Mouse (Mus musculus) embryonic fibroblast, embryonic 13.5 days (primary cell): ENCODE data around the gene Park7. TPM values are rescaled to one million over a fixed set of nuclear protein-coding genes. Genes with fewer than 3 reads are reported as not detected.

Experiments used
- H3K27ac ChIP-seq: 2 replicates; pipeline ENCODE4 v1.5.1; 2012; ENCODE audit warnings: low read length, control low read depth, inconsistent platforms; ENCODE audit not compliant: insufficient read depth
- H3K4me1 ChIP-seq: 2 replicates; pipeline ENCODE4 v1.6.1; 2011; ENCODE audit warnings: low read length; ENCODE audit not compliant: control insufficient read depth, insufficient read depth
- H3K4me3 ChIP-seq: 2 replicates; pipeline ENCODE4 v1.5.1; 2011; ENCODE audit warnings: mild to moderate bottlenecking, control low read depth, low read length; ENCODE audit not compliant: insufficient read depth
- CTCF ChIP-seq: IDR thresholded peaks from 2 replicates; pipeline ENCODE4 v1.5.1; 2011; ENCODE audit warnings: mild to moderate bottlenecking, control low read depth, low read length, moderate library complexity, borderline replicate concordance; ENCODE audit not compliant: insufficient read depth
- POLR2A ChIP-seq: IDR thresholded peaks from 2 replicates; pipeline ENCODE4 v1.6.1; 2011; ENCODE audit warnings: low read depth, mild to moderate bottlenecking, control low read depth, low read length, moderate library complexity
- polyA plus RNA-seq: library from polyadenylated mRNA; stranded (reverse); fragments of >200 nt; gene quantifications from 2 replicates; pipeline ENCODE4 v1.2.4, GENCODE M21; 2011; ENCODE audit warnings: low read depth; ENCODE audit not compliant: missing spikeins, insufficient read length

The Park7 gene
- polyA plus RNA-seq, 1 experiment = 102 TPM

DNA sequence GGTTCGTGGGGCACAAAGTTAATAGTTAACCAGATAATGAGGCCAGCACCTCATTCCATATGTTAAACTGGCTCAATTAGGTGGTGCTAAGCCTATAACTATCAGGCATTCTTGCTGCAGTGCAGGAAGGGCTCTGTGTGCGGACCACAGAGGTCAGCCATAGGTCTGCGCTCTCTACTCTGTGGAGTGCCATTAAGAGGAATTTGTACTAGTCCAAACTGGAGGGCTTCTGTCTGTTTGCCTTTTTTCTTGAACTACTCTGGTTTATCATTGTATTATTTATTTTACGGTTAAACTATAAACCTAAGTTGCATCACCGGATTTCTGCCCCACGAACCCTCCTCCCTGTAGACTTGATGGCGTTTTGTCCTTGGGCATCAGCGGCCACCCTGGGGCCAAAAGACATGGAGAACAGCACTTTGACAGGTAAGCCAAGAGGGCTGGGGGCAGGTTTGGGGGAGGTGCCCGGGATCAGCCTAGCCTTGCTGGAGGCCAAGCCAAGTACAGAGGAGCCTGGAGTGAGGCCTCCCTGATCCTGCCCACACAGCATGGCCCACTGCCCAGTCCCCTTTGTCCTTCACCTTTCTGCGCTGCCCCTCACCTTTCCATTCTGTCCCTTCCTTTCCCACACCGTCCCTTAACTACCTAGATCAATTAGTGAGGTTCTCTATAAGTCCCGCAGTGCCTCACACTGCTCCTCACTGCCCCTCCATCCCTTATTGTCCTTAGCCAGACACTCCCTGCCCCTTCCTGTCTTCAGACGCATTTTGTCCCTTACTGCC lies 60.4 kb downstream of the Park7 start, which contains the start of gene Errfi1:
Errfi1 (plus strand) TSS at position 240 of the 782 bp plus-strand sequence.
- Histone ChIP-seq H3K4me3 (no peak within 1 kb of the TSS; the same call in 1 of the 2 replicates), H3K27ac (no peak within 1 kb of the TSS), H3K4me1 (peaks cover 5% of the 10 kb centered on the region)
- TF ChIP-seq CTCF = no peak

DNA sequence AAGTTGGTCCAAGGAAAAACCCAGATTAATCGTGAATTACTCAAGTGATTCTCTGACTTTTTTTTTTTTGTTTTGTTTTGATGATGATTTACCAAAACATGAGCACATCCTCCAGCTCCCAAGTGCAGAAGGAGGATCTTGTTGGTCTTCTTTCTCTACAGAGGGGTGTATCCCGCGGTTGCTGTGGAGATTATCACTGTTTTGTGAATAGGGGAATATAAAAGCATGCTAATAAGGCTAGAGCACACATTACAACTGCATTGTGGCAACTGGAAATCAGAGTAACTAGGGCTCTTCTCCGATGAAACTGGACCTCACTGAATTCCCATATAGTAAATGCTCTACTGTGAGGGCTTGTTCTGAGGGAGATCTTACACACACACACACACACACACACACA lies 61.8 kb downstream of the Park7 start:
- H3K27ac ChIP-seq = no peak overlapping the region
- no peaks in the 10 kb centered on the region; the same call in 1 of the 2 replicates for H3K4me1 ChIP-seq
- TF ChIP-seq CTCF = no peak
- no peak for TF ChIP-seq POLR2A
- H3K4me3 ChIP-seq = no peak overlapping the region

GRCm38 (mm10) chr4:150852045-150852444 lies 62.2 kb downstream of the Park7 start:
- H3K4me1 ChIP-seq = no peaks in the 10 kb centered on the region; the same call in 1 of the 2 replicates
- H3K4me3 ChIP-seq = no peak overlapping the region
- no peak overlapping the region for H3K27ac ChIP-seq
- TF ChIP-seq POLR2A (no peak), CTCF (no peak)

- TF ChIP-seq POLR2A (no peak), CTCF (no peak)
- H3K27ac ChIP-seq = no peak overlapping the region
- H3K4me3 ChIP-seq = no peak overlapping the region
- H3K4me1 ChIP-seq = no peaks in the 10 kb centered on the region; the same call in 1 of the 2 replicates
Measured at GRCm38 (mm10) chr4:150850893-150851292, 63.3 kb downstream of the Park7 start.

DNA sequence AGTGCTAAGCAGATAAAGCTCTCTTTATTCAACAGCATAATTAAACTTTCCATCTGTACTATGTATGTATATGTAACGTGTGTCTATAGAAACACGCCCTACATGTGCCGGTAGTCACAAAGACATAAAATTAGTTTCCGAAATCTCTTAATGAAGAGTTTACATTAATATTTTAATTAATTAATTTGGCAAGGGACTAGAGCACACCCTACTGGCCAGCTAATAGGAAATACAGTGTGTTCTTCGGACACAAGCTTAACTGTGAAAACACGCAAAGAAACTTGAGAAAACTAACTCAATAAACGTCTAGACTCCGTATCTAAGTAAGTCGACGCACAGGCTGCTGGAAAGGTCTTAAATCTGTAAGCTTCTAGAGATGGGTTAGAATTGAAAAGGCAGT lies 64.3 kb downstream of the Park7 start:
- Histone ChIP-seq H3K4me3 (no peak overlapping the region), H3K4me1 (no peaks in the 10 kb centered on the region; the same call in 1 of the 2 replicates), H3K27ac (no peak overlapping the region)
- TF ChIP-seq CTCF (no peak), POLR2A (no peak)

Other genes starting within 250 kb of the Park7 start
- gene Errfi1, start 60.5 kb downstream of the Park7 start, polyA plus RNA-seq = 83.1 and 105 TPM in 2 replicates
- 0.33 and 0.58 TPM in 2 replicates for gene Tnfrsf9, start 125 bp upstream of the Park7 start, polyA plus RNA-seq
- not detected in 2 replicates for gene Uts2, start 82.7 kb upstream of the Park7 start, polyA plus RNA-seq
- gene Per3, start 130.2 kb upstream of the Park7 start, polyA plus RNA-seq = 7.6 and 8.3 TPM in 2 replicates
- 83.8 and 90.2 TPM in 2 replicates for gene Vamp3, start 143.5 kb upstream of the Park7 start, polyA plus RNA-seq
- not detected in 2 replicates for gene Gm13090, start 175.1 kb upstream of the Park7 start, polyA plus RNA-seq